Mouse (Mus musculus): ENCODE data around the gene Phf5a. TPM values are rescaled to one million over a fixed set of nuclear protein-coding genes. Genes with fewer than 3 reads are reported as not detected.
A peak's percentile ranks its signal among the peaks of the same experiment; 100 is the strongest.

Gene Phf5a
- polyA plus RNA-seq, 1 experiment from 2014 or later = 133 TPM

DNA sequence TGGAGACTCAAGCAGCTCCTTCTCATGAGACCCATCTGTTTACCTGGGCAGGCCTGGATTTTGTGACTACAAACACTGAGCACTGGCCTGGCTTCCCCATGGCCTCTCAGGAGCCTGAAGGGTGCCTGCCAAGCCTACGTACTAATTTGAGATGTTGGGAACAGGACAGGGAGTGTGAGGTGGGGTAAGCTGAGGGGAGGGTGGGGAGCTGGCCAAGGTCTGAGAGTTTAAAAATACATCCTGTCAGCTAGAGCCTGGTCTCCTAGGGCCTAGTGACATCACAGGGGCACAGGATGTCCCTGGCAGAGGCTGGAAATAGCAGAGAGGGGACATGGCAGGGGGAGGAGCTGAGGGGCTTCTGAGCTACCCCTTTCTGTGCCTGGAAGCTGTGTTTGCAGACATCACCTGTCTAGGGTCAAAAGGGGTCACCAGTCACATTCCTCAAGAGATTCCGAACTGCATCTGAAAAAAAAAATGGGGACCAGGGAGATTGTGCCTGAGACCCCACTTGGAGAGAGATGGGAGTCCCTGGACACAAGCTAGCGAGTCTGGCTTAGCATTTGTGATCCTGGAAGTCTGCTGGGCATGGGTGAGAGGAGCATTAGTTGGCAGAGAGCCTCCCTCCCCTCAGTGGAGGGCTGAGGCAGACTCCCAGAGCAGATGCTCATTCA, 37.4 kb downstream of the Phf5a start:
- H3K4me3 ChIP-seq (replicated peaks) = no peak overlapping the region
- no peak overlapping the region for H3K9ac ChIP-seq
- H3K27ac ChIP-seq (replicated peaks) = no peak overlapping the region
- H3K36me3 ChIP-seq = no peaks in the 10 kb centered on the region
- no peaks in the 10 kb centered on the region for H3K9me3 ChIP-seq (replicated peaks)
- ATAC-seq (ENCODE audit: insufficient number of reproducible peaks, low FRiP score, low TSS enrichment, low read depth) = no peak
- H3K4me2 ChIP-seq (replicated peaks) = no peak overlapping the region
- H3K27me3 ChIP-seq = no peaks in the 10 kb centered on the region
- WGBS = 43% methylated on average over 3 of the region's 3 CpGs
- peaks cover 18% of the 10 kb centered on the region for H3K4me1 ChIP-seq

GRCm38 (mm10) chr15:81833481-81833880, 38.2 kb downstream of the Phf5a start:
- H3K27me3 ChIP-seq = no peaks in the 10 kb centered on the region
- H3K9ac ChIP-seq = no peak overlapping the region
- ATAC-seq (ENCODE audit: insufficient number of reproducible peaks, low FRiP score, low TSS enrichment, low read depth) = no peak
- H3K4me2 ChIP-seq (replicated peaks) = no peak overlapping the region
- no peak overlapping the region for H3K27ac ChIP-seq (replicated peaks)
- 78% methylated on average over 4 of the region's 4 CpGs for WGBS
- no peaks in the 10 kb centered on the region for H3K36me3 ChIP-seq
- no peak overlapping the region for H3K4me3 ChIP-seq (replicated peaks)
- H3K4me1 ChIP-seq = peaks cover 18% of the 10 kb centered on the region
- H3K9me3 ChIP-seq (replicated peaks) = no peaks in the 10 kb centered on the region

DNA sequence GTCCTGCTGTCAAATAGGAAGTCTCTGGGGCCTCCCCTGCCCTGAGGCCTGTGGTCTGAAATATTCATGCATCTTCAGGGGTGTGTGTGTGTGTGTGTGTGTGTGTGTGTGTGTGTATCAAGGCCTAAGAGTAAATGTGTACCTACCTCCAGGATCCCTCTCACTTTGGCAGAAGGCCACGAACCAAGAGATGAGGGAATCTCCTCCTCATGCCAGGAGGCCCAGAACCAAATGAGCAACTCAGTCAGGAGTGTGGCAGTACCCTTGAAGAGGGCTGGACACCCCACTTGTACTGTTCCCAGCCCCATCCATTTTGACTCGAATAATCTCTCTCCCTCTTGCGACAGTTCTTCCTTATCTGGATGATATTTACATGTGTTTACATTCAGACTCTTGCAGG, 39.5 kb downstream of the Phf5a start:
- peaks cover 18% of the 10 kb centered on the region for H3K4me1 ChIP-seq
- ATAC-seq (ENCODE audit: insufficient number of reproducible peaks, low FRiP score, low TSS enrichment, low read depth) = no peak
- 76% methylated on average over 3 of the region's 3 CpGs for whole genome bisulfite sequencing
- H3K36me3 ChIP-seq = peaks cover 6% of the 10 kb centered on the region; the same call in 1 of the 2 replicates
- no peaks in the 10 kb centered on the region for H3K27me3 ChIP-seq
- no peak overlapping the region for H3K9ac ChIP-seq
- H3K27ac ChIP-seq (replicated peaks) = no peak overlapping the region
- no peak overlapping the region for H3K4me3 ChIP-seq (replicated peaks)
- no peak overlapping the region for H3K4me2 ChIP-seq (replicated peaks)
- H3K9me3 ChIP-seq (replicated peaks) = no peaks in the 10 kb centered on the region

GRCm38 (mm10) chr15:81831136-81831825, 40.4 kb downstream of the Phf5a start:
- 18% methylated on average over 24 of the region's 24 CpGs for WGBS

GRCm38 (mm10) chr15:81830530-81830929, 41.2 kb downstream of the Phf5a start:
- ATAC-seq (ENCODE audit: insufficient number of reproducible peaks, low FRiP score, low TSS enrichment, low read depth) = no peak
- no peak overlapping the region for H3K9ac ChIP-seq
- H3K4me3 ChIP-seq (replicated peaks) = no peak overlapping the region
- H3K9me3 ChIP-seq (replicated peaks) = no peaks in the 10 kb centered on the region
- 82% methylated on average over 4 of the region's 4 CpGs for WGBS
- H3K27me3 ChIP-seq = no peaks in the 10 kb centered on the region
- peaks cover 22% of the 10 kb centered on the region for H3K36me3 ChIP-seq
- H3K4me2 ChIP-seq (replicated peaks) = no peak overlapping the region
- H3K27ac ChIP-seq (replicated peaks) = no peak overlapping the region
- peaks cover 6% of the 10 kb centered on the region; the same call in 1 of the 2 replicates for H3K4me1 ChIP-seq

More at GRCm38 (mm10) chr15:81831136-81831825, 40.4 kb downstream of the Phf5a start:
- peak; percentile 69; the same call in 1 of the 2 replicates for ATAC-seq (ENCODE audit: insufficient number of reproducible peaks, low FRiP score, low TSS enrichment, low read depth)
- Histone ChIP-seq H3K4me3 (replicated peaks) (no peak overlapping the region), H3K36me3 (peaks cover 15% of the 10 kb centered on the region; the same call in 1 of the 2 replicates), H3K9ac (no peak overlapping the region), H3K27ac (replicated peaks) (no peak overlapping the region), H3K4me2 (replicated peaks) (no peak overlapping the region), H3K4me1 (peaks cover 14% of the 10 kb centered on the region), H3K9me3 (replicated peaks) (no peaks in the 10 kb centered on the region), H3K27me3 (no peaks in the 10 kb centered on the region)

GRCm38 (mm10) chr15:81829208-81829580, 42.5 kb downstream of the Phf5a start:
- no peak for ATAC-seq (ENCODE audit: insufficient number of reproducible peaks, low FRiP score, low TSS enrichment, low read depth)
- WGBS = 63% methylated on average over 2 of the region's 2 CpGs

DNA sequence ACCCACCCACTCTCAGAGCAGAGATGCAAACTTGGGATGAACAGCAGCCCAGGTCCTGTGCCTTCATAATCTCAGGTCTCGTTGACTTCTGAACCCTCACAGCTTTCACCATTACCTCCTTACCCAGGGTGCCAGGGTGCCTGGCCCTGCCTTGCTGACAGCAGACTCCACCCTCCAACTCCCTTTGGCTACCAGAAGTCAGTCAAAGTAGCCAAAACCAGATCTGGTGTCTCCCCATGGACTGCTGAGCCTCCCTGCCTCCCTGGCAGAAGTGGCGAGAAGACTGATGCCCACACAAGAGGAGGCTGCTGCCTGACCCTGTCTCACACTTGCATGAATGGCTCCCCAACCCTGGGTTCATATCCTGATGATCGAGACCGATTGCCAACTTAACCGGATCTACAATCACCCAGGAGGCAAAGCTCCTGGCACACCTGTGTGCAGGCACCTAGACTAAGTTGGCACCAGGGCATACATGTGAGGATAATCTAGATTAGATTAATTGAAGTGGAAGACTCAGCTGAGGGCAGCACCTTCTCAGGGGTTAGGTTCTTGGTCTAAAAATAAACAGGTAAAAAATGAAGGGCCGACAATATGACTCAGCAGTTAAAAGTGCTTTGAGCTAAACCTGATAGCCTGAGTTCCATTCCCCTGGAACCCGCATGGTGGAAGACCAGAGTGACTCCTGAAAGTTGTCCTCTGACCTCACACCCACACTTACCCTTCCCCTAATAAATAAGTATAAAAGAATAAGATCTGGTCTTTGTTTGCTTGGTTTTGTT, 43.1 kb downstream of the Phf5a start:
- Histone ChIP-seq H3K27me3 (no peaks in the 10 kb centered on the region), H3K4me1 (peaks cover 4% of the 10 kb centered on the region; the same call in 1 of the 2 replicates), H3K27ac (replicated peaks) (no peak overlapping the region), H3K9me3 (replicated peaks) (no peaks in the 10 kb centered on the region), H3K4me3 (replicated peaks) (no peak overlapping the region), H3K9ac (no peak overlapping the region), H3K4me2 (replicated peaks) (no peak overlapping the region), H3K36me3 (peaks cover 41% of the 10 kb centered on the region)
- ATAC-seq (ENCODE audit: insufficient number of reproducible peaks, low FRiP score, low TSS enrichment, low read depth) = no peak
- WGBS = 86% methylated on average over 7 of the region's 7 CpGs

More at GRCm38 (mm10) chr15:81829208-81829580, 42.5 kb downstream of the Phf5a start:
- Histone ChIP-seq H3K4me2 (replicated peaks) (no peak overlapping the region), H3K9ac (no peak overlapping the region), H3K27ac (replicated peaks) (no peak overlapping the region), H3K36me3 (peaks cover 35% of the 10 kb centered on the region), H3K27me3 (no peaks in the 10 kb centered on the region), H3K9me3 (replicated peaks) (no peaks in the 10 kb centered on the region), H3K4me3 (replicated peaks) (no peak overlapping the region), H3K4me1 (peaks cover 4% of the 10 kb centered on the region; the same call in 1 of the 2 replicates)

- Histone ChIP-seq H3K9me3 (replicated peaks) (no peaks in the 10 kb centered on the region), H3K4me1 (no peaks in the 10 kb centered on the region), H3K4me2 (replicated peaks) (no peak overlapping the region), H3K9ac (no peak overlapping the region), H3K27ac (replicated peaks) (no peak overlapping the region), H3K27me3 (no peaks in the 10 kb centered on the region), H3K36me3 (peaks cover 74% of the 10 kb centered on the region), H3K4me3 (replicated peaks) (no peak overlapping the region)
- no peak for ATAC-seq (ENCODE audit: insufficient number of reproducible peaks, low FRiP score, low TSS enrichment, low read depth)
- 83% methylated on average over 3 of the region's 3 CpGs for WGBS
These were observed 46.9 kb downstream of the Phf5a start for GRCm38 (mm10) chr15:81824832-81825231.

DNA sequence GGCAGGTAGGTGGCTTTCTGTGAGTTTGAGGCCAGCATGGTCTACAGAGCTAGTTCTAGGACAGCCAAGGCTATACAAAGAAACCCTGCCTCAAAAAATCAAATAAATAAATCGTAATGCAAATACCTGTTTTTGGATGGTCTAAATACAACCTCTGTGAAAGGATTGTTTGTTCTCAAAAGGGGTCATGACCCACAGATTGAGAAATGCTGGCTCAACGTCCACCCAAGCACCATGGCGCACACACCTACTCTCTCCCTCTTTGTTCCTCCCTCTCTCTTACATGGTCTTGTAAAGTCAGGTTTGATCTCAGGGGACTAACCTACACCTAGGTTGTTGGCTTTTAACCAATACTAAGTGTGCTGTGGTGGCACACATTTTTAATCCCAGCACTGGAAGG, 49.1 kb downstream of the Phf5a start:
- Histone ChIP-seq H3K4me2 (replicated peaks) (no peak overlapping the region), H3K36me3 (peaks cover 90% of the 10 kb centered on the region), H3K27ac (replicated peaks) (no peak overlapping the region), H3K4me1 (no peaks in the 10 kb centered on the region), H3K27me3 (no peaks in the 10 kb centered on the region), H3K9ac (no peak overlapping the region), H3K4me3 (replicated peaks) (no peak overlapping the region), H3K9me3 (replicated peaks) (no peaks in the 10 kb centered on the region)
- ATAC-seq (ENCODE audit: insufficient number of reproducible peaks, low FRiP score, low TSS enrichment, low read depth) = no peak
- 80% methylated on average over 3 of the region's 3 CpGs for WGBS

- Histone ChIP-seq H3K4me2 (replicated peaks) (no peak overlapping the region), H3K4me1 (0 out of 2 replicates have a peak, but pooled peaks cover 6% of the 10 kb centered on the region), H3K36me3 (peaks cover 76% of the 10 kb centered on the region), H3K4me3 (replicated peaks) (no peak overlapping the region), H3K27me3 (no peaks in the 10 kb centered on the region), H3K9me3 (replicated peaks) (no peaks in the 10 kb centered on the region), H3K27ac (replicated peaks) (no peak overlapping the region), H3K9ac (no peak overlapping the region)
- WGBS = 87% methylated on average over 3 of the region's 3 CpGs
- no peak for ATAC-seq (ENCODE audit: insufficient number of reproducible peaks, low FRiP score, low TSS enrichment, low read depth)
These were observed 53.3 kb downstream of the Phf5a start for GRCm38 (mm10) chr15:81818404-81818803.

- peaks cover 31% of the 10 kb centered on the region for H3K4me1 ChIP-seq
- peaks cover 46% of the 10 kb centered on the region for H3K36me3 ChIP-seq
- H3K27me3 ChIP-seq = no peaks in the 10 kb centered on the region
- H3K4me3 ChIP-seq (replicated peaks) = no peak overlapping the region
- ATAC-seq (ENCODE audit: insufficient number of reproducible peaks, low FRiP score, low TSS enrichment, low read depth) = no peak
- WGBS = 87% methylated on average over 12 of the region's 12 CpGs
- H3K9ac ChIP-seq = no peak overlapping the region
- no peaks in the 10 kb centered on the region for H3K9me3 ChIP-seq (replicated peaks)
- H3K4me2 ChIP-seq (replicated peaks) = no peak overlapping the region
- H3K27ac ChIP-seq (replicated peaks) = no peak overlapping the region
These were observed 56.9 kb downstream of the Phf5a start for GRCm38 (mm10) chr15:81814716-81815370.
